Mouse (Mus musculus): Measurements from ENCODE around the gene Habp4. TPM values are rescaled to one million over a fixed set of nuclear protein-coding genes. Genes with fewer than 3 reads are reported as not detected.

The Habp4 gene
- polyA plus RNA-seq, 1 experiment, result 186 TPM

DNA sequence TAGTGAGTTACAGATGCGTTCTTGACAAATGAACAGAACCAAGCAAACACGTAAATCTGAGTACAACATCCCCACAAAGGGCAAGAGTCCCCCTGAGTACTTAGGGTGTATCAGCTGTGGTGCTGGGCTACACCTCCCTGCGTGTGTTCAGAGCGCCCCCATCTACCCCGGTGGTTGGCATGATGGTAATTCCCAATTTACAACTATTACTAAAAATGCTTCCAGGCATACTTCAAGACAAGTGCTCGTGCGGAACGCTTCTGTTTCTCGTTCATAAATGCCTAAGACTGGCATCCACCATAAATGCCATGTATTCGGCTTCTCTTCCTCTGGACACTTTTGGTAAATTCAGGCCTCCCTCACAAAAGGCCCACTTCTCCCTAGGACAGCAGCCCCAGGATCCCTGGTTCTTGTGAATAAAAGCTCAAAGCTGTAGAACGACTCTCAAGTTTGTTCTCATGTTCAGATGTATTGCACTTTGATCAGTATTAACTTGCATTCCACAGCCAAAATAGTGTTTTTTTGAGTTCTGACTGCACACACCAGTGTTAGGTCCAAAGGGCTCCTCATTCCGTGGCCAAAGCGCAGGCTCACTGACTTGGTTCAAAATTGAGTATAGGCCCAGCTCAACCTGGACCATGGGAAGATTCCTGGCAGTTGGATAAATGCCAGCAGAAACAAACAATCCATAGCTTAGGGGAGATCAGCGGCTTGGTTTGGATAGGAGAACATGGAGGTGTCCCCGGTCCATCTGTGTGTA, 31.8 kb upstream of the Habp4 start:
- no peaks in the 10 kb centered on the region for H3K36me3 ChIP-seq (ENCODE audit: control insufficient read depth, insufficient read depth, low read length)
- no peaks in the 10 kb centered on the region for H3K27me3 ChIP-seq (ENCODE audit: control insufficient read depth, insufficient read depth, low read length)
- H3K4me1 ChIP-seq (ENCODE audit: control insufficient read depth, insufficient read depth, low read length), result no peaks in the 10 kb centered on the region
- H3K27ac ChIP-seq (ENCODE audit: control insufficient read depth, insufficient read depth, low read depth, low read length), result no peak overlapping the region
- peak overlapping the region; percentile 30 for H3K4me3 ChIP-seq (ENCODE audit: control insufficient read depth, low read depth, low read length)
- TF ChIP-seq POLR2A (IDR thresholded peaks at IDR 0.05; ENCODE audit: control insufficient read depth, low read depth, low read length) (no peak), CTCF (IDR thresholded peaks at IDR 0.05; ENCODE audit: control insufficient read depth, insufficient read depth, insufficient replicate concordance, low read depth, low read length) (no peak)

DNA sequence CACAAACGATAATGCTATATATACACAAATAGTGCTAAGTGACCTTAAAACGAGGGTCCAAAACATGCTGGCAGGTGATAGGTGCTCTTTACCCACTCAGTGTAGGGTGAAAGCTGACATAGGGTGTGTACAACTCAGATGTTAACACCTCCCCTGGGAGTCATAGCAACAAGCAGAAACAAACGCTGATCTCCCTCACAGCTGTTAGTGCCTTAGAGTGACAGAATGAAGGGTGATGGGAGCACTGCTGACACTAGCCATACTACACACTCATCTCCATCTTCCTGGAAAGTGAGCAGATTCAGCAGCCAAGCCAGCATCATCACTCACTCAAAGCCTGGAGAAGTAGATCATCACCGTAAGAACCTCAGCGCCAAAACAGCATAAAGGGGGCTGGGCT, 11.5 kb upstream of the Habp4 start:
- H3K4me1 ChIP-seq (ENCODE audit: control insufficient read depth, insufficient read depth, low read length), result peaks cover 4% of the 10 kb centered on the region
- no peaks in the 10 kb centered on the region for H3K36me3 ChIP-seq (ENCODE audit: control insufficient read depth, insufficient read depth, low read length)
- no peaks in the 10 kb centered on the region for H3K27me3 ChIP-seq (ENCODE audit: control insufficient read depth, insufficient read depth, low read length)
- peak overlapping the region; percentile 32; the same call in 1 of the 2 replicates for H3K27ac ChIP-seq (ENCODE audit: control insufficient read depth, insufficient read depth, low read depth, low read length)
- no peak for TF ChIP-seq CTCF (IDR thresholded peaks at IDR 0.05; ENCODE audit: control insufficient read depth, insufficient read depth, insufficient replicate concordance, low read depth, low read length)
- no peak for TF ChIP-seq POLR2A (IDR thresholded peaks at IDR 0.05; ENCODE audit: control insufficient read depth, low read depth, low read length)
- peak overlapping the region; percentile 81 for H3K4me3 ChIP-seq (ENCODE audit: control insufficient read depth, low read depth, low read length)

DNA sequence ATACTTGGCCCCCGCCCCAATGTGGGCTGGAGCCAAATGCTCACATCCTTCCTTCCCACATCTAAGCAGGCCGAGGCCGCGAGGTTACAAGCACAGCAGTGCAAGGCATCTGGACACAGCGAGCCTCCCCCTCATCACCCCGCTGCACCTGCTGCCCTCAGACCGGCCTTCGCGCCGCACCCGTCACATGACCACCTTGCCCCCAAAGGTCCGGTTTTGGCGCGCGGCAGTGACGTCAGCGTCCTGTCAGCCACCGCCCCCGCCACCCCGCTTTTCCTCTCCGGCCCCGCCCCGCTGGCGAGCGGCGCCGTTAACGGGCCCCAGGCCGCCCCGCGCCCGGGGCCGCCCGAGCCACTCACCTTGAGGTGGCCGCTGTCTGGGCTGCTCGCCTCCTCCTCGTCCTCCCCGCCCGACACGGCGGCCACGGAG, 9.4 kb upstream of the Habp4 start:
- peaks cover 4% of the 10 kb centered on the region for H3K4me1 ChIP-seq (ENCODE audit: control insufficient read depth, insufficient read depth, low read length)
- H3K36me3 ChIP-seq (ENCODE audit: control insufficient read depth, insufficient read depth, low read length), result no peaks in the 10 kb centered on the region

DNA sequence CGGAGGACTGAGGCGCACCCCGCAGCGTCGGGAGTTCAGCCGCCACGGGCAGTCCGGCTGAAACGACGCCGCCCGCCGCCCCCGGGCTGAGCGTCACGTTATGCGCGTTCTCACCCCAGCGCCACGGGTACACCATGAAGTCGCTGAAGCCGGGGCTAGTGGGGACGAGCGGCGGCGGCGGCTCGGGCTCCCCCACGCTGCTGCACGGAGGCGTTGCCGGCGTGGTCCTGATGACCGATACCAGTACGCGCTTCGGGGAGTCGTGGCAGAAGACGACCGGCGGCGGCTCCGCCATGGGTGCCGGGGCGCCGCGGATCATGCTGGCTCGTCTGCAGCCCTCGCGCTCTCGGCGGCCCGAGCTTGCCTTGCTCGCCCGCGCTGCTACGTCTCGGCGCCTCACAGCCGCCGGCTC, 8.9 kb upstream of the Habp4 start:
- peaks cover 4% of the 10 kb centered on the region for H3K4me1 ChIP-seq (ENCODE audit: control insufficient read depth, insufficient read depth, low read length)
- H3K27me3 ChIP-seq (ENCODE audit: control insufficient read depth, insufficient read depth, low read length), result no peaks in the 10 kb centered on the region
- TF ChIP-seq POLR2A (IDR thresholded peaks at IDR 0.05; ENCODE audit: control insufficient read depth, low read depth, low read length) (no peak), CTCF (IDR thresholded peaks at IDR 0.05; ENCODE audit: control insufficient read depth, insufficient read depth, insufficient replicate concordance, low read depth, low read length) (no peak)
- H3K4me3 ChIP-seq (ENCODE audit: control insufficient read depth, low read depth, low read length), result peak overlapping the region; percentile 99
- H3K27ac ChIP-seq (ENCODE audit: control insufficient read depth, insufficient read depth, low read depth, low read length), result peak overlapping the region; percentile 96
- H3K36me3 ChIP-seq (ENCODE audit: control insufficient read depth, insufficient read depth, low read length), result no peaks in the 10 kb centered on the region

More for the DNA sequence above, 9.4 kb upstream of the Habp4 start:
- TF ChIP-seq POLR2A (IDR thresholded peaks at IDR 0.05; ENCODE audit: control insufficient read depth, low read depth, low read length) (no peak; the same call in 1 of the 2 replicates), CTCF (IDR thresholded peaks at IDR 0.05; ENCODE audit: control insufficient read depth, insufficient read depth, insufficient replicate concordance, low read depth, low read length) (no peak)
- Histone ChIP-seq H3K27me3 (ENCODE audit: control insufficient read depth, insufficient read depth, low read length) (no peaks in the 10 kb centered on the region), H3K4me3 (ENCODE audit: control insufficient read depth, low read depth, low read length) (peak overlapping the region; percentile 99), H3K27ac (ENCODE audit: control insufficient read depth, insufficient read depth, low read depth, low read length) (peak overlapping the region; percentile 96)

DNA sequence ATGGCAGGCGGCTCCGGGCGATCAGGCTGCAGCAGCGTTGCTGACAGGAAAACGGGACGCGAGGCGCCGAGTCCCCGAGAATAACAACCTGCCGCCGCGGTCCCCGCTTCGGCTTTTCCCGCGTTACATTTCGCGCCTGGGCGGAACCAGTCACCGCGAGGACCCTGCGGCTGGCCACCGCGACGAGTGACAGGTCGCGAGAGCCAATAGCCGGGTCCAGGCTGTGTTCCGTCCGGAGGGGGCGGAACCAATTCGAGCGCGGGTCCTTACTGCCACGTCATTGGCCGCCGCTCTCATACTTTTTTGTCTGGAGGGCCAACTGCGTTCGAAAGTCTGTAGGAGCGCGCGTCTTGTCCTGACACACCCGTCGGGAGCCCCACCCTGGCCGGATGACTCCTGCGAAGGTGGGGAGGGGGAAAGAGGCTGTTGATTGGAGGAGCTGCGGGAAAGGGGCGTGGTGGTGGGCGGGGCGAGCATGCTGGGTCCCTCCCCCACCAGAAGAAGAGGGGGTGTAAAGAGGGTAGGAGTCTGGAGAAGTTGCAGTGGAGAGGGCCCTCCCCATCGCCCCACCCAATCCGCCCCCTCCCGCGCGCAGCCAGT, 8.4 kb upstream of the Habp4 start, which contains the start of gene Zfp367:
Gene Zfp367, minus strand, starts transcription at position 120 of the 600 bp plus-strand sequence.
- Histone ChIP-seq H3K4me1 (ENCODE audit: control insufficient read depth, insufficient read depth, low read length) (peaks cover 4% of the 10 kb centered on the region), H3K27me3 (ENCODE audit: control insufficient read depth, insufficient read depth, low read length) (no peaks in the 10 kb centered on the region), H3K27ac (ENCODE audit: control insufficient read depth, insufficient read depth, low read depth, low read length) (peak within 1 kb of the TSS; percentile 96), H3K4me3 (ENCODE audit: control insufficient read depth, low read depth, low read length) (peak within 1 kb of the TSS; percentile 99), H3K36me3 (ENCODE audit: control insufficient read depth, insufficient read depth, low read length) (no peaks in the 10 kb centered on the region)
- TF ChIP-seq POLR2A (IDR thresholded peaks at IDR 0.05; ENCODE audit: control insufficient read depth, low read depth, low read length) (no peak), CTCF (IDR thresholded peaks at IDR 0.05; ENCODE audit: control insufficient read depth, insufficient read depth, insufficient replicate concordance, low read depth, low read length) (no peak)

DNA sequence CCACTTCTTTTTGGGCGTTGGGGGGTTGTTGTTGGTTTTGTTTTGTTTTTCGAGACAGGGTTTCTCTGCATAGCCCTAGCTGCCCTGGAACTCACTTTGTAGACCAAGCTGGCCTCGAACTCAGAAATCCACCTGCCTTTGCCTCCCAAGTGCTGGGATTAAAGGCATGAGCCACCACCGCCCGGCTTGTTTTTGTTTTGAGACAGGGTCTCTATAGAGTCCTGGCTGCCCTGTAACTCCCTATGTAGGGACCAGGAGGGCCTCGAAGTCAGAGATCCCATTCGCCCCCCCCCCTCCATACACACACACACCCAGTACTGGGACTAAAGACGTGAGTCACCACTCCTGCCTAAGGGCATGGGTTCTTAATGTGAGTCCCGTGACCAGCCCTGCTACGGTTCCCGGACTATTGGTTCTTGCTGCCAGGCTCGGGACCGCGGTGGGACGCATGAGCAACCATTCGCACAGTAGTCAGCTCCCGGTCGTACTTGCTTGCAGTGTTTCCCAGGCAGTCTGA, 7.8 kb upstream of the Habp4 start:
- H3K36me3 ChIP-seq (ENCODE audit: control insufficient read depth, insufficient read depth, low read length), result no peaks in the 10 kb centered on the region
- peak overlapping the region; percentile 80 for H3K27ac ChIP-seq (ENCODE audit: control insufficient read depth, insufficient read depth, low read depth, low read length)
- H3K27me3 ChIP-seq (ENCODE audit: control insufficient read depth, insufficient read depth, low read length), result no peaks in the 10 kb centered on the region
- peaks cover 4% of the 10 kb centered on the region for H3K4me1 ChIP-seq (ENCODE audit: control insufficient read depth, insufficient read depth, low read length)
- TF ChIP-seq CTCF (IDR thresholded peaks at IDR 0.05; ENCODE audit: control insufficient read depth, insufficient read depth, insufficient replicate concordance, low read depth, low read length) (no peak), POLR2A (IDR thresholded peaks at IDR 0.05; ENCODE audit: control insufficient read depth, low read depth, low read length) (no peak; the same call in 1 of the 2 replicates)
- peak overlapping the region; percentile 99 for H3K4me3 ChIP-seq (ENCODE audit: control insufficient read depth, low read depth, low read length)

DNA sequence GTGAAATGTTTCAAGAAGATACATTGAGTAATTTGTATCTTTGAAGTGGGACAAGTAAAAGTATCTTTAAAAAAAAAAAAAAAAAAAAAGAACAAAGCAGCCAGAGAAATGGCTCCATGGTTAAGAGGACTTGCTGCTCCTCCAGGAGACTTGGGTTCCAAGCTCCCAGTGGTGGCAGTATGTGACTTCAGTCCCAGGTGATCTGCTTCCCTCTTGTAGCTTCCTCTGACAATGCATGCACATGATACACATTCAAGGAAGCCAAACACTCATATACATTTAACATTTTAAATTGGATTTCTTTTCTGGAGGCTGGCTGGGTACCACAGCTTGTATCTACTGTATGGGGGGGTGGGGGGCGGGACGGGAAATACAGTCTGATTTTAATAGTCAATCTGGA, 7.0 kb upstream of the Habp4 start:
- Histone ChIP-seq H3K4me1 (ENCODE audit: control insufficient read depth, insufficient read depth, low read length) (peaks cover 4% of the 10 kb centered on the region), H3K27me3 (ENCODE audit: control insufficient read depth, insufficient read depth, low read length) (no peaks in the 10 kb centered on the region), H3K27ac (ENCODE audit: control insufficient read depth, insufficient read depth, low read depth, low read length) (no peak overlapping the region), H3K4me3 (ENCODE audit: control insufficient read depth, low read depth, low read length) (no peak overlapping the region), H3K36me3 (ENCODE audit: control insufficient read depth, insufficient read depth, low read length) (no peaks in the 10 kb centered on the region)
- TF ChIP-seq POLR2A (IDR thresholded peaks at IDR 0.05; ENCODE audit: control insufficient read depth, low read depth, low read length) (no peak), CTCF (IDR thresholded peaks at IDR 0.05; ENCODE audit: control insufficient read depth, insufficient read depth, insufficient replicate concordance, low read depth, low read length) (no peak)

Data from testis, adult 2 months (tissue).